Mouse (Mus musculus): Measurements from ENCODE around the gene Pou3f3. TPM values are rescaled to one million over a fixed set of nuclear protein-coding genes. Genes with fewer than 3 reads are reported as not detected.

The Pou3f3 gene
- polyA plus RNA-seq, 1 experiment from 2014 or later: 44.2 TPM

DNA sequence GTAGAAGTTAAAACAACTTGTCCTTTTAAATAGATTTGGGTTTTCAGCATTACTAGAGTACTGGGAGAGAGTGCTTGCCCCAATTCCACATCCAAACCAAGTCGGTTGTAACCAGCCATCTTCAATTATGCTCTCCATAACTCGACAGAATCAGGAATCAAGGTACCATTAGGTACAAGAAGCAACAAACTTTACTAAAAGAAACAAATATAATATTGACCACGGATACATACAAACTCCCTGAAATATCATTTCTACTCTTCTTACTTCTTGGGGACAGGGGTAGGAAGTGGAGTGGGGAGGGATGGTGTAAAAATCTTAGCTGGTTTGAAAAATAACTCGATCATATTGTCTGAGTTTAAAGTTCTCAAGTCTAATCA is 16.7 kb downstream of the Pou3f3 start:
- no peaks in the 10 kb centered on the region for H3K9me3 ChIP-seq (replicated peaks)
- H3K27me3 ChIP-seq: 0 out of 2 replicates have a peak, but pooled peaks cover 12% of the 10 kb centered on the region
- peak overlapping the region; percentile 64 for H3K4me3 ChIP-seq
- peak overlapping the region; percentile 96 for H3K9ac ChIP-seq
- peak overlapping the region; percentile 95 for H3K27ac ChIP-seq
- WGBS: 5% methylated on average over 4 of the region's 4 CpGs
- no peaks in the 10 kb centered on the region for H3K36me3 ChIP-seq (ENCODE audit: poor library complexity, severe bottlenecking)
- H3K4me1 ChIP-seq: peaks cover 53% of the 10 kb centered on the region
- peak overlapping the region; percentile 86 for H3K4me2 ChIP-seq
- ATAC-seq: no peak

DNA sequence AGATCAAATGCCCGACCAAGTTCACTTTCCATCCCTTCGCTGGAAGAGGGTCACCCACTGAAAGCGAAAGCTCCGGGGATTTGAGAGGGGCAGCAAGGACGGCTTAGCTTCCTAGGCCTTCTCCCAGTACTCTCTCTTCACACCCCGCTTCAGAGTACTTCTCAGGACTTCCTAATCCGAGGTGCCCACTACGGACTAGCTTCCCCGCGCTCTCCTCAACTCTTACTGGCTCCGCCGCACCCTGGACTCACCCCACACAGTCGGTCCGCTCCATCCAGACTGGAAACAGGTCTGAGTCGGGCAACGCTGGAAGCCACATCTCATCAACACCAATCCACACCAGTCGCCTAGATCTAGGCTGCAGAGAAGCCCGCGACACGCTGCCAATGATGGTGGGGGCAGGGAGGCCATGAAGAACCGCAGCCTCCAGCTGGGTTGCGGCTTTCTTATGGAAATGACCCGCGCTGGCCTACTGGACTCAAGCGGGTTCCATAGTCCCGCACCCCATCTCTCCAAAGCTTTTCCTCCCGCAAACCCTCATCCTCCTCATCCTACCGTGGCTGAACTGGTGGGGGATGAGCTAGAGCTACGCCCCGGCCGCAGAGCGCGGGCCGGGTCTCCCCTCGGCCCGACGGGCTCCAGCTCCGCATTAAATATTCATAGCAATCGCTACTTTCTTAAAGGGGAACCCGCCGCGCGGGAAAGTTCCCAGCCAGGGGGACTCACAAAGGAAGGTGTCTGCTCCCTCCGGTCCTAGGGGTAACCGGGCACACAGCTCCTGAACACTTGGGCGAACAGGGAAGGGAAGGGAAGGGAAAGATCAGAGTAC is 17.8 kb downstream of the Pou3f3 start:
- no peaks in the 10 kb centered on the region for H3K9me3 ChIP-seq (replicated peaks)
- H3K27ac ChIP-seq: peak overlapping the region; percentile 95
- peak overlapping the region; percentile 86 for H3K4me2 ChIP-seq
- H3K4me1 ChIP-seq: peaks cover 44% of the 10 kb centered on the region
- peak overlapping the region; percentile 64 for H3K4me3 ChIP-seq
- H3K36me3 ChIP-seq (ENCODE audit: poor library complexity, severe bottlenecking): no peaks in the 10 kb centered on the region
- under 1% methylated on average over 46 of the region's 46 CpGs for WGBS
- peak; percentile 50 for ATAC-seq
- H3K27me3 ChIP-seq: 0 out of 2 replicates have a peak, but pooled peaks cover 12% of the 10 kb centered on the region
- H3K9ac ChIP-seq: peak overlapping the region; percentile 96

DNA sequence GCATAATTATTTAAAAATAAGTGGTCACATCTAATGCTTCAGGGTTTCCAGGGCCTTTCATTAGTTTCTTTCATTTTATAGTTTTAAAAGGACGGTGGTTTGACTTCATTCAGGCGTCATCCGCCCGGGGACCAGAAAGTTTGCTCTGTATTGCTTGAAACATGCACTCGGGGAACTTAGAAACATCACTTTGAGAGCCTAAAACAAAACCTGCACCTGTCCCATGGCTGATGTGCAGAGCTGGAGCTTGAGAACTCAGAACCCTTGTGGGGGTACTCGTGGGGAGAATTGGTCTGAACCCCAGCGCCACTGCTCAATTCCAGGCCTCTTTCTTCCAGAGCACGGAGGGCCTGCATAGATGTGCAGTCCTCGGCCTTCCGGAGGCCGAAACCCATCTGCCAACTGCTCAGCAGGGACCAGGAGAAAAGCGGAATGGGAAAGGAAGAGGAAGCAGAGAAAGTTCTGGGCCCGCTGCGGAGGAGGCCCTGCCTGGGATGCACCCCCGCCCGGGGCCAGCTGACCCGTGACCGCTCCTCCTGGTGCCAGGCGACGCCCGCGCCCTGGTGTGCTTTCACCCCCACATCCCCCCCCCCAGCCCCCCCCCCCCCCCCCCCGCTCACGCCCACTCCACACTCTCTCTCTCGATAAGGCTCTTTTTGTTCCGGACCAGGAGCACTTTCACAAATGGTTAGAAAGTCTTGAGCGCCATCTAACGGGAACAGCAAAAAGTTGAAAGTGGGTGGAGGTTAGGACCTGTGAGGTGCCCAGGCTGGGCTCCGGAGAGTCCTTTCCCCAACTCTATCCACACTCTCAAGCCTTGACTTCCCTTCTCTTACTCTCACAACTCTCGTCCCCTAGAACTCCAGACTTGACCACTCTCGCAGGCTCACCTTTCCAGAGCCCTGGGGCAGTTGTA is 18.7 kb downstream of the Pou3f3 start:
- Histone ChIP-seq H3K4me3 (peak overlapping the region; percentile 64), H3K27me3 (0 out of 2 replicates have a peak, but pooled peaks cover 3% of the 10 kb centered on the region), H3K9ac (peak overlapping the region; percentile 96), H3K9me3 (replicated peaks) (no peaks in the 10 kb centered on the region), H3K27ac (peak overlapping the region; percentile 95), H3K4me2 (peak overlapping the region; percentile 86), H3K4me1 (peaks cover 42% of the 10 kb centered on the region), H3K36me3 (ENCODE audit: poor library complexity, severe bottlenecking) (no peaks in the 10 kb centered on the region)
- 2% methylated on average over 23 of the region's 31 CpGs for WGBS
- ATAC-seq: peak; percentile 54

DNA sequence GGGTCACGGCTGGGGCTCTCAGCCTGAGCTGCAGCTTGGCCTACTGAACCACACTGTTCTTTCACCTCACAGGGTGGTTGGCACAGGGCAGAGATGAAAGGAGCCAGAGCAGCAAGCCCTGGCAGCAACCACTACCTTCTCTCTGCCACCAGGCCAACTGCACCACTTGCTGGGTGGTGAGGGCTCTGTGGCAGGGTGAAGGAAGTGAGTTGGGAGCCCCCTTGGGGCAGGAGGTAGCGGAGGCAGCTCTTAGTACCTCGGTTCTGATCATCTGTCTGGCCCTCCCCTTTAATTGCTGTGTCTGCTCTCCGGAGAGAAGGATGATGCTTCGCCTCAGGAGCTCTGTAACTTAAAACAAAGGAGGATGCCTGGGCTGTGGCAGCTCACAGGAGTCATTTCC is 23.0 kb downstream of the Pou3f3 start:
- Histone ChIP-seq H3K36me3 (ENCODE audit: poor library complexity, severe bottlenecking) (no peaks in the 10 kb centered on the region), H3K4me1 (peaks cover 18% of the 10 kb centered on the region), H3K4me3 (no peak overlapping the region), H3K4me2 (no peak overlapping the region), H3K27ac (0 out of 2 replicates have a peak overlapping the region, but pooled peaks have one; percentile 1), H3K9ac (no peak overlapping the region), H3K9me3 (replicated peaks) (no peaks in the 10 kb centered on the region), H3K27me3 (0 out of 2 replicates have a peak, but pooled peaks cover 2% of the 10 kb centered on the region)
- 20% methylated on average over 5 of the region's 5 CpGs for WGBS
- peak; percentile 28; the same call in 1 of the 2 replicates for ATAC-seq

DNA sequence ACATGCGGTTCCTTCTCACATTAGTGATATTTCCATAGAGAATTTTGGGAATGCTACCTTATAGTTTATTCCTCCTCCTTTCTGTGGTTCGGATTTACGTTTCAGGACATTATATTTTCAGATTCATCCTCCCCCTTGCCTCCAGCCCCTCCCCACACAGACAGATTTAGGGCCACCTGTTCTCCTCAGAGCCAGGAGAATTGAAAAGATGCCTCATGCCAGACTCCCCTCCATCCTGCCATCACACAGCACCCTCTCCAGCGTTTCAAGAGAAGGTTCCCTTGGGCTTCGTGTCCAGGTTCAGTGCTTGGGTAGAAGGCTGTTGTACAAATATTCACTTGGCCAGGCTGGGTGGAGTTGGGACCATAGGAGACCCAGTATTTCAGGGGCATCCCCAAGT is 25.8 kb downstream of the Pou3f3 start:
- H3K4me1 ChIP-seq: peaks cover 9% of the 10 kb centered on the region
- H3K27ac ChIP-seq: no peak overlapping the region
- 76% methylated on average over 5 of the region's 5 CpGs for WGBS
- no peaks in the 10 kb centered on the region for H3K27me3 ChIP-seq
- no peak overlapping the region for H3K4me3 ChIP-seq
- no peak for ATAC-seq
- no peaks in the 10 kb centered on the region for H3K36me3 ChIP-seq (ENCODE audit: poor library complexity, severe bottlenecking)
- no peak overlapping the region for H3K4me2 ChIP-seq
- H3K9me3 ChIP-seq (replicated peaks): no peaks in the 10 kb centered on the region
- H3K9ac ChIP-seq: no peak overlapping the region

DNA sequence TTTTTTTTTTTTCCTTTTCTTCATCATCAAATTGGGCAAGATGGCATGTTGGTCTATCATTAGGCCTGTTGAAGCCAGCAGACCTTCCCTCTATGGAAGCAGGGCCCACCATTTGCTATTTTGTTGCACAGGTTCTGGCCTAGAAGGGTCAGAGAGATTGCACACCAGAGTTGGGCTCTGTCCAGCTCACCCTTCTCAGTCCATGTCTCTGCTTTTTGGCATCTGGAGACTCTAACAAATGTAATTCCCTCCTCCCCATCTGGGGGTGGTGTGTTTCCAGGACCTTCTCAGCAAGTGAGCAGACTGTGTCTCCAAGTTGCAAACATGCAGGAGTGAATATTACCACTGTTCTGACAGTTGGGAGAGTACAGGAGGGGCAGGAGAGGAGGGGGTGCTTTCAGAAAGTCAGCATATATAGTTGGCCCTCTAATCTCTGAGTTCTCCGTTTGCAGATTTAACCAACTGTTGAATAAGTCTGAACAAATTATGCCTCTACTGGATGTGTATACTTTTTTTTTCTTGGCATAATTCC is 28.3 kb downstream of the Pou3f3 start:
- 91% methylated on average over 1 of the region's 1 CpGs for WGBS
- no peak overlapping the region for H3K4me2 ChIP-seq
- H3K36me3 ChIP-seq (ENCODE audit: poor library complexity, severe bottlenecking): no peaks in the 10 kb centered on the region
- no peaks in the 10 kb centered on the region for H3K27me3 ChIP-seq
- no peak overlapping the region for H3K9ac ChIP-seq
- no peak; the same call in 1 of the 2 replicates for ATAC-seq
- no peak overlapping the region for H3K27ac ChIP-seq
- H3K4me3 ChIP-seq: no peak overlapping the region
- H3K9me3 ChIP-seq (replicated peaks): no peaks in the 10 kb centered on the region
- H3K4me1 ChIP-seq: peaks cover 10% of the 10 kb centered on the region

DNA sequence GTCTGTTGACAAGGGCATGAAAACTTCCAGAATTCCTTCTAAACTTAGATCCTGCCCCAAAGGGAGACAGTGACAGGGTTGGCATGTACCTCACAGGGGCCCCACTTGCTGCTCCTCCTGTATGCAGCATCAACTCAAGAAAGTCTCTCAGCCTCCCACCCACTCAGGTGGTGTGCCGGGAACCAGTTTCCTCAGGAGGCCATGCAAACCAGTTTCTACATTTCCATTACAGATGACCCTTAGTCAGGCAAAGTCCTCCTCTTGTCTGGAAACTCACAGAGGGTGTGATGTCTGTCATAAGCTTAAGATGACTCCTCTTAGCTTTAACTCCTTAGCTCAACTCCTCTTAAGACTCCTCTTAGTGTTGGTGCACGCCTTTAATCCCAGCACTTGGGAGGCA is 29.3 kb downstream of the Pou3f3 start:
- Histone ChIP-seq H3K4me2 (no peak overlapping the region), H3K4me1 (0 out of 2 replicates have a peak, but pooled peaks cover 7% of the 10 kb centered on the region), H3K27me3 (no peaks in the 10 kb centered on the region), H3K9ac (no peak overlapping the region), H3K9me3 (replicated peaks) (no peaks in the 10 kb centered on the region), H3K4me3 (no peak overlapping the region), H3K36me3 (ENCODE audit: poor library complexity, severe bottlenecking) (no peaks in the 10 kb centered on the region), H3K27ac (no peak overlapping the region)
- WGBS: 89% methylated on average over 2 of the region's 2 CpGs
- ATAC-seq: no peak

DNA sequence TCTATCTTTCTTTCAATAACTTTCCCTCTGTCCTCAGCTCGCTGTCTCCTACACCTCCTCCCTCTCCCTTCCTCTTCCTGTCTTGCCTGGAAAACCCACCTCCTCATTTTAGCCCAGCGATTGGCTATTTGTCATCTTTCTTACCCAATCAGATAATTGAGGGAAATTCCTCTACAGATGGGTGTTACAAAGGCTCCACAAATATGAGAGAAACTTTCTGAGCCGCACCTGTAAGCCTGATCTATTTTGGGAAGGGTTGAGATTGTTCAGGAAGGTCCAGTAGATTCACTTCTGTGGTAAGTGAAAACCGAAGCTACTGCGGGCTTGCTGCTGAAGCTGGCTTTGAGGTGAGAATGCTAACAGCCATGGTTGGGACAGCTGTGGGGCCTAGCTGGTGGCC is 31.6 kb downstream of the Pou3f3 start:
- no peaks in the 10 kb centered on the region for H3K36me3 ChIP-seq (ENCODE audit: poor library complexity, severe bottlenecking)
- 0 out of 2 replicates have a peak, but pooled peaks cover 7% of the 10 kb centered on the region for H3K4me1 ChIP-seq
- no peaks in the 10 kb centered on the region for H3K27me3 ChIP-seq
- H3K27ac ChIP-seq: no peak overlapping the region
- H3K4me3 ChIP-seq: no peak overlapping the region
- 86% methylated on average over 5 of the region's 5 CpGs for WGBS
- no peak for ATAC-seq
- H3K9me3 ChIP-seq (replicated peaks): no peaks in the 10 kb centered on the region
- no peak overlapping the region for H3K4me2 ChIP-seq
- H3K9ac ChIP-seq: no peak overlapping the region

DNA sequence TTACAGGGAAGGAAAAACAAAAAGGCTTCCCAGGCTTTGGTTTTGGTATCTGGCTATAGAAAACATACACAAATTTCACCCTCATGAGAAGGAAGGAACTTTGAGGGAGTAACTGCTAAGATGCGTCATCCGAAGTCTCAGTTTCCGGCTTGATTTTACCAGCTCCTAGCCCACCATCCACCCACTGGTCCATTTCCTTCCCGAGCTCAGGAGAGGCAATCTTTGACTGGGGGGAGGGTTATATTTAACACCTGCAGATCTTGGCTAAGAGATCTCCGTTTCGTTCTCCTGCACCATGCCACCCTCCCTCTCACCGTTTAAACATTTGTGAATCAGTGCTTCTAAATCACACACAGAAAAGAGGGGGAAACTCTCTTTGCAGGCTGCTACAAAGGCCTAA is 32.1 kb downstream of the Pou3f3 start:
- no peaks in the 10 kb centered on the region for H3K36me3 ChIP-seq (ENCODE audit: poor library complexity, severe bottlenecking)
- WGBS: 58% methylated on average over 7 of the region's 7 CpGs
- H3K9ac ChIP-seq: no peak overlapping the region
- no peak overlapping the region for H3K27ac ChIP-seq
- no peaks in the 10 kb centered on the region for H3K9me3 ChIP-seq (replicated peaks)
- no peak for ATAC-seq
- H3K4me1 ChIP-seq: 0 out of 2 replicates have a peak, but pooled peaks cover 7% of the 10 kb centered on the region
- H3K4me2 ChIP-seq: no peak overlapping the region
- H3K27me3 ChIP-seq: no peaks in the 10 kb centered on the region
- H3K4me3 ChIP-seq: no peak overlapping the region

DNA sequence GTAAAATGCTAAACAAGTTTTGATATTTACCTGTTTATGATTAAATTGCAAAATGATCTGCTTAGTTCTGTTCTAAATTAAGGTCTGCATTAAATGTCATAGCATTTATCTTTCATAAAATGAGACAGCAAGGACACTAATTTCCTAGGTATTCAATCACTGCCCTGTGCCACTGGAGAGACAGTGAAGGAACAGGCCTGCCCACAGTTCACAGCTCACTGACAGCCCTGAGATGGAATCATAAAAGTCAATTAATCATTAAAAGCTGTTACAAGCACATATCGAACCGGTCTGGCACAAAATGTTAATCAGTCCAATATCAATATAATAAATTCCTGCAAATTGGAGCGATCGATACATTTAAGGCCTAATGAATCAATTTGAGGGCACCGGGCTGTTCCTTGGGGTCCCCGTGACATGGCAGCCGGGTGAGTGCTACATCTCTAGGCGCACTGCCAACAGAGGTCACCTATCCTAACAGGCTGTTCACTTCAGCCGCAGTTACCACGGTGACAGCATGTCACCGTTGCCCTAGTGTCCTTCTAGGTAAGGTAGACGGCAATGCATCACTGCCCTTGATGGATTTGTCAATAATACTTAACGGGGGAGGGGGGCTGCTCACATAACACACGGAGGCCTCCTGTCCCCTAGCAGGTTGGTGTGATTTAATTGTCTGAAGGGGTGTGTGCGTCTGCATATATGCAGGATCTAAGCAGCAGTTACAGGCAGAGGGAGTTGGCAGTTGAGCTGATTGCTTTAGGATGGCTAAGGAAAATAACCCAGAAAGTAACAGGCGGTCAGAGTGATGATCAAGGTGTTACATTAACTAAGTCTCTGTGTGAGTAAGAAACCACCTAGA is 46.0 kb downstream of the Pou3f3 start:
- ATAC-seq: no peak

DNA sequence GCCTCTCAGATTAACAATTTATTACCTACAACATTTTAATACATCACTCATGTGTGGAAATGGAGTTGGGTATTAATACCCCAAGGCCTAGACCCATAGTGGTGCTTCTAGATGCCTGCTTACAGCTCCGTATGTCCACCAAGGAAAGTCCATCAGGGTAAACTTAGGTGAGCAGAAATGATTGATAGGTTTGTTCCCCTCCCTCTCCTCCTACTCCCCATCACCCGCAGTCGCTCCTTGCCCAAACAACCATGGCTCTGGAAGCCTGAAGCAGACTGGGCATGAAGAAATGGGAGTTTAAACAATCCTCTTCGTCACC is 46.6 kb downstream of the Pou3f3 start:
- no peaks in the 10 kb centered on the region for H3K27me3 ChIP-seq
- no peak overlapping the region for H3K27ac ChIP-seq
- no peaks in the 10 kb centered on the region for H3K9me3 ChIP-seq (replicated peaks)
- H3K4me1 ChIP-seq: peaks cover 5% of the 10 kb centered on the region; the same call in 1 of the 2 replicates
- no peak overlapping the region for H3K4me3 ChIP-seq
- H3K36me3 ChIP-seq (ENCODE audit: poor library complexity, severe bottlenecking): no peaks in the 10 kb centered on the region
- ATAC-seq: no peak
- H3K4me2 ChIP-seq: no peak overlapping the region
- no peak overlapping the region for H3K9ac ChIP-seq
- WGBS: 87% methylated on average over 4 of the region's 4 CpGs

More for the DNA sequence above, 46.0 kb downstream of the Pou3f3 start:
- H3K36me3 ChIP-seq (ENCODE audit: poor library complexity, severe bottlenecking): no peaks in the 10 kb centered on the region
- no peak overlapping the region for H3K27ac ChIP-seq
- H3K4me2 ChIP-seq: no peak overlapping the region
- 69% methylated on average over 16 of the region's 16 CpGs for WGBS
- H3K9ac ChIP-seq: no peak overlapping the region
- H3K4me1 ChIP-seq: peaks cover 5% of the 10 kb centered on the region; the same call in 1 of the 2 replicates
- H3K27me3 ChIP-seq: no peaks in the 10 kb centered on the region
- H3K9me3 ChIP-seq (replicated peaks): no peaks in the 10 kb centered on the region
- no peak overlapping the region for H3K4me3 ChIP-seq

All from forebrain, embryonic 13.5 days (tissue).